Mouse (Mus musculus): ENCODE results near the gene Trnt1. TPM values are rescaled to one million over a fixed set of nuclear protein-coding genes. Genes with fewer than 3 reads are reported as not detected.

Gene Trnt1
- polyA plus RNA-seq, 1 experiment from 2014 or later, result 74.2 TPM

DNA sequence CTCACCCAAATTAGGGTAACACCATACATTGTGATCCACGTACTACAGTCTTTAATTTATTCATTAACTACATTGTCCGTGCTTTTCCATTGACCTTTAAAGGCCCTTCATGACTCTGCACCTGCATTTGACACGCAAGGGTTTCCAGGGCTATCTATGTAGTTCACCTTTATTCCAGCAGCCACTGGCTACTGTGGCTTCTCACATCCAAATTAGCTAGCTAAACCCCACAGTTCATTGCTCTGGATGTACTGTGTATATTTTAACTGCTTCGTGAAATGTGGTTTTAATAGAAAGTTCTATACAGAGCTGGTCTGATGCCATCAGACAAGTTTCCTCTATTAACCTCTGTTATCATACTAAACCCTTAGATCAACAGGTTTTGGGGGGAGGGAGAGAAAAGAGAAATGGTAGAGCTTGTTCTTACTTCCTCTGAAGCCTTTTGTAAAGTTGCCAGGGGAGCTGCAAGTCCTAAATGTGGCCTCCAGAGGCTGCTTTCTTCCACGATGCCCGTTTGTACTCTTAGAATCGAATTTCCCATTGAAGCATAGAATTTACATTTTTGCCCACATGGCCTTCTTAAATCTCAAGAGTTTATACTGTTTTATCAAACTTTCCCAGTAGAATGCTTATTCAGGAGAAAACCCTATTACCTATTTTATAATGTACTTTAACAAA is 25.2 kb upstream of the Trnt1 start:
- Histone ChIP-seq H3K4me3 (ENCODE audit: low read depth, low read length) (no peak overlapping the region), H3K9me3 (ENCODE audit: control insufficient read depth, low read length) (no peaks in the 10 kb centered on the region), H3K4me2 (ENCODE audit: low read depth) (no peak overlapping the region), H3K4me1 (ENCODE audit: control insufficient read depth, insufficient read depth, low read length) (no peaks in the 10 kb centered on the region), H3K36me3 (ENCODE audit: control insufficient read depth, insufficient read depth, low read length) (no peaks in the 10 kb centered on the region), H3K9ac (ENCODE audit: low read length) (no peak overlapping the region), H3K27ac (ENCODE audit: low read depth, low read length) (no peak overlapping the region), H3K27me3 (ENCODE audit: control insufficient read depth, insufficient read depth, low read length) (no peaks in the 10 kb centered on the region)
- WGBS, result 86% methylated on average over 7 of the region's 7 CpGs
- DNase-seq (ENCODE audit: low spot score) (no peak), ATAC-seq (ENCODE audit: insufficient read depth, low FRiP score, low TSS enrichment) (no peak)

DNA sequence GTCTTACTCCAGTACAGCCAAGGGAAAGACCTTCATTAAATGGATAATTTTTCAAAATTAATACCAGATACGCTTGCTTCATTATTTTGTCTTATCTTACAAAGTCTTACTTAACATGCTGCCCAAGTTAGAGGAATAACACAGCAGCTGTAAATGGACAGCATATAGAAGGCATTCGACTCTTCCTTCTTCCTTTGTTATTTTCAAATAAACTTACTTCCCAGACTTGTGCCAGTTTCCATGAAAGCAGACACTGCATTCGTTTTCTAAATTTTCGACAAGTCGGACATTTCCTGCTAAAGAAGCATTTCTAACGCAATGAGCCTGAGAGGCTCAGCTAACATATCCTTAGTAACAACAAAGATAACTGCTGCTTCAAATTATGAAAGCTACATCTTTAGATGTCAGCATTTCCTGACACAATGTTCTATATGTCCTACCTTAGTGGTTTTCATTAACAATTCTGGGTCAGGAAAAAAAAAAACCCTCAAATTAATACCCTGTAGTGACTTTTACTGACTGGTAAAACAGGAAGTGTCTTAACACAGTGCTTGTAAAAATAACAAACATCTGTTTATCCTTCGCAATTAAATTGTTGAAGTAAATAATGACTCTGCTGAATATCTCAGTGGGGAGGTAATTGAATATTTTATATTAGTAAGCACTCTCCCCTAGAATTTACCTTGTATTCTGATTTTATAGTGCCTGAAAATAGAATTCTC is 23.1 kb upstream of the Trnt1 start:
- ATAC-seq (ENCODE audit: insufficient read depth, low FRiP score, low TSS enrichment) (no peak), DNase-seq (ENCODE audit: low spot score) (no peak)
- no peak overlapping the region for H3K4me3 ChIP-seq (ENCODE audit: low read depth, low read length)
- no peak overlapping the region for H3K4me2 ChIP-seq (ENCODE audit: low read depth)
- H3K9me3 ChIP-seq (ENCODE audit: control insufficient read depth, low read length), result no peaks in the 10 kb centered on the region
- no peaks in the 10 kb centered on the region for H3K4me1 ChIP-seq (ENCODE audit: control insufficient read depth, insufficient read depth, low read length)
- WGBS, result 89% methylated on average over 7 of the region's 7 CpGs
- H3K27me3 ChIP-seq (ENCODE audit: control insufficient read depth, insufficient read depth, low read length), result no peaks in the 10 kb centered on the region
- no peak overlapping the region for H3K9ac ChIP-seq (ENCODE audit: low read length)
- H3K27ac ChIP-seq (ENCODE audit: low read depth, low read length), result no peak overlapping the region
- no peaks in the 10 kb centered on the region for H3K36me3 ChIP-seq (ENCODE audit: control insufficient read depth, insufficient read depth, low read length)

GRCm38 (mm10) chr6:106747251-106747650 is 21.7 kb upstream of the Trnt1 start:
- H3K9me3 ChIP-seq (ENCODE audit: control insufficient read depth, low read length), result no peaks in the 10 kb centered on the region
- no peak for DNase-seq (ENCODE audit: low spot score)
- H3K4me3 ChIP-seq (ENCODE audit: low read depth, low read length), result no peak overlapping the region
- no peak overlapping the region for H3K9ac ChIP-seq (ENCODE audit: low read length)
- no peaks in the 10 kb centered on the region for H3K27me3 ChIP-seq (ENCODE audit: control insufficient read depth, insufficient read depth, low read length)
- WGBS, result 90% methylated on average over 5 of the region's 5 CpGs
- no peaks in the 10 kb centered on the region for H3K36me3 ChIP-seq (ENCODE audit: control insufficient read depth, insufficient read depth, low read length)
- H3K27ac ChIP-seq (ENCODE audit: low read depth, low read length), result no peak overlapping the region
- H3K4me2 ChIP-seq (ENCODE audit: low read depth), result no peak overlapping the region
- no peak for ATAC-seq (ENCODE audit: insufficient read depth, low FRiP score, low TSS enrichment)
- H3K4me1 ChIP-seq (ENCODE audit: control insufficient read depth, insufficient read depth, low read length), result no peaks in the 10 kb centered on the region

GRCm38 (mm10) chr6:106747804-106748203 is 21.1 kb upstream of the Trnt1 start:
- H3K4me3 ChIP-seq (ENCODE audit: low read depth, low read length), result no peak overlapping the region
- no peaks in the 10 kb centered on the region for H3K9me3 ChIP-seq (ENCODE audit: control insufficient read depth, low read length)
- ATAC-seq (ENCODE audit: insufficient read depth, low FRiP score, low TSS enrichment), result no peak
- DNase-seq (ENCODE audit: low spot score), result no peak
- no peaks in the 10 kb centered on the region for H3K36me3 ChIP-seq (ENCODE audit: control insufficient read depth, insufficient read depth, low read length)
- H3K27ac ChIP-seq (ENCODE audit: low read depth, low read length), result no peak overlapping the region
- H3K27me3 ChIP-seq (ENCODE audit: control insufficient read depth, insufficient read depth, low read length), result no peaks in the 10 kb centered on the region
- H3K4me2 ChIP-seq (ENCODE audit: low read depth), result no peak overlapping the region
- WGBS, result 90% methylated on average over 3 of the region's 3 CpGs
- H3K4me1 ChIP-seq (ENCODE audit: control insufficient read depth, insufficient read depth, low read length), result no peaks in the 10 kb centered on the region
- H3K9ac ChIP-seq (ENCODE audit: low read length), result no peak overlapping the region

- Histone ChIP-seq H3K9me3 (ENCODE audit: control insufficient read depth, low read length) (no peaks in the 10 kb centered on the region), H3K4me3 (ENCODE audit: low read depth, low read length) (no peak within 1 kb of the TSS), H3K4me2 (ENCODE audit: low read depth) (no peak within 1 kb of the TSS), H3K27me3 (ENCODE audit: control insufficient read depth, insufficient read depth, low read length) (no peaks in the 10 kb centered on the region), H3K36me3 (ENCODE audit: control insufficient read depth, insufficient read depth, low read length) (no peaks in the 10 kb centered on the region), H3K9ac (ENCODE audit: low read length) (no peak within 1 kb of the TSS), H3K27ac (ENCODE audit: low read depth, low read length) (no peak within 1 kb of the TSS), H3K4me1 (ENCODE audit: control insufficient read depth, insufficient read depth, low read length) (no peaks in the 10 kb centered on the region)
- 75% methylated on average over 6 of the region's 6 CpGs for WGBS
- ATAC-seq (ENCODE audit: insufficient read depth, low FRiP score, low TSS enrichment) (no peak), DNase-seq (ENCODE audit: low spot score) (no peak)
Measured at GRCm38 (mm10) chr6:106748887-106749388, 20.0 kb upstream of the Trnt1 start, which contains the start of gene Il5ra. Gene Il5ra (minus strand): TSS chr6:106749037.

DNA sequence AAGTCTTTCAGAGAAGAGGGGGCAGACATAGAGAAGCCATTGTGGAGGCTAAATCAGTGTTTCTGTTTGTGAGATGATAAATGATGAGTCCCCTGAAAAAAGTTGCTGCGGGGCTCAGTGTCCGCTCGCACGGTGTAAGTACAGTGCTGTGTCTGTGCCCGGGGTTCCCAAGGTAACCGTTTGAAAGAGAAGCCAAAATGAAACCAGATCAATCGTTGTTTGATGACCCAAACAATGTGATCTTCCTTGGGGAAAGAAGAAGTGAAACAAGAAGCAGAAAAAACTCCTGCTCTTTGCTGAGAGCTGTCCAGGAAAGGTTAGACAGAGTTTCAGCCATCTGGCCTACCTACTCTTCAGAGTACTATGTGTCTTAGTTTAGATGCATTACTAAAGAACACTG is 18.6 kb upstream of the Trnt1 start:
- Histone ChIP-seq H3K4me1 (ENCODE audit: control insufficient read depth, insufficient read depth, low read length) (no peaks in the 10 kb centered on the region), H3K9me3 (ENCODE audit: control insufficient read depth, low read length) (no peaks in the 10 kb centered on the region)
- WGBS, result 76% methylated on average over 7 of the region's 7 CpGs

DNA sequence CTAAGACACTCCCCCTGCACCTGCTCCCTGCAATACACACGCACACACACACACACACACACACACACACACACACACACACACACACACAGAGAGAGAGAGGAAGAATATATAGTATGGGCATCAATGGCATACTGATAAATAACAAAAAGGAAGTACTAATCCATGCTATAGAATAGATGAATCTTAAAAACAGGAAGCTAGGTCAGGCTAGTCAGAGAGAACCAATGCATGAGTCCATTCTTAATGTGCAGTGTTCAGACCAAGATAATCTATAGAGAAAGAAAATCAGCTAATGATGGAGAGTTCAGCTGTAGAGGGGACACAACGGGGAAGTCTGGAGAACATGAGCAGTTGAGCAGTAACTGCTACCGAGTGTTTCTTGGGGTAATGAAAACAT is 10.6 kb upstream of the Trnt1 start:
- WGBS, result 83% methylated on average over 3 of the region's 3 CpGs
- H3K27ac ChIP-seq (ENCODE audit: low read depth, low read length), result no peak overlapping the region
- no peaks in the 10 kb centered on the region for H3K36me3 ChIP-seq (ENCODE audit: control insufficient read depth, insufficient read depth, low read length)
- DNase-seq (ENCODE audit: low spot score) (no peak), ATAC-seq (ENCODE audit: insufficient read depth, low FRiP score, low TSS enrichment) (no peak)
- H3K4me3 ChIP-seq (ENCODE audit: low read depth, low read length), result no peak overlapping the region
- H3K9ac ChIP-seq (ENCODE audit: low read length), result no peak overlapping the region
- no peaks in the 10 kb centered on the region for H3K4me1 ChIP-seq (ENCODE audit: control insufficient read depth, insufficient read depth, low read length)
- no peak overlapping the region for H3K4me2 ChIP-seq (ENCODE audit: low read depth)
- no peaks in the 10 kb centered on the region for H3K27me3 ChIP-seq (ENCODE audit: control insufficient read depth, insufficient read depth, low read length)
- H3K9me3 ChIP-seq (ENCODE audit: control insufficient read depth, low read length), result no peaks in the 10 kb centered on the region

More for the DNA sequence above, 18.6 kb upstream of the Trnt1 start:
- DNase-seq (ENCODE audit: low spot score) (no peak), ATAC-seq (ENCODE audit: insufficient read depth, low FRiP score, low TSS enrichment) (no peak)
- Histone ChIP-seq H3K4me3 (ENCODE audit: low read depth, low read length) (no peak overlapping the region), H3K27ac (ENCODE audit: low read depth, low read length) (no peak overlapping the region), H3K27me3 (ENCODE audit: control insufficient read depth, insufficient read depth, low read length) (no peaks in the 10 kb centered on the region), H3K36me3 (ENCODE audit: control insufficient read depth, insufficient read depth, low read length) (no peaks in the 10 kb centered on the region), H3K4me2 (ENCODE audit: low read depth) (no peak overlapping the region), H3K9ac (ENCODE audit: low read length) (no peak overlapping the region)

DNA sequence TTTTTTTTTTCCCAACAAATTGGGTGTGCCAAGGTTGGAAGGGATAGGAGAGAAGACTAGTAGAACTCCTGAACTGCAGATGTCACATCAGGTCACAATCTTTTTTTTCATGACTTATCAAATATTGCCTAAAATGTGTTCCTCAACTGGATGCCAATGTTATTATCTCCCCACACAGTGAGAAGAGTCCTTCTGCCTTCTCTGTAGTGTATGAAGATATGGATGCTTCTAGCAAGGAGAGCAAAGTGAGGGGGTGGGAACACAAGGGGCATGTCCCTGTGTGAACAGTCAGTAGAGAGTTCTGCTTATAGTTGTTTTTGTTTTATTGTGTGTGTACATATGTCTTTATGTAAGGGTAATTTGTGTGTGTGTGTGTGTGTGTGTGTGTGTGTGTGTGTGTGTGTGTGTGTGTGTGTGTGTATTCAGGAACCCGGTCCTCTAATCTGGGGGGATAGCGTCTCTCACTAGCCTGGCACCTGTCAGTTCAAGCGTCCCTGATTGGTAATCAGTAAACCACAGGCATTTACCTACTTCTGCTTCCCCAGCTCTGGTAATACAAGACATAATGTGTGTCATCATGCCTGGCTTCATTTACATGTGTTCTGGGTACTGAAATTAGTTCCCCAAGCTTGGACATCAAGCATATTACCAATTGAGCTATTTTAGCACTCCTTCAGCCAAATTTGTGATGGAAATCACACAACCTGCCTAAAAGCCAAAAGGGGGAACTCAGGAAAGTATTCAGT is 8.3 kb upstream of the Trnt1 start:
- no peak for ATAC-seq (ENCODE audit: insufficient read depth, low FRiP score, low TSS enrichment)
- no peaks in the 10 kb centered on the region for H3K36me3 ChIP-seq (ENCODE audit: control insufficient read depth, insufficient read depth, low read length)
- no peak overlapping the region for H3K27ac ChIP-seq (ENCODE audit: low read depth, low read length)

More for the DNA sequence above, 8.3 kb upstream of the Trnt1 start:
- H3K4me1 ChIP-seq (ENCODE audit: control insufficient read depth, insufficient read depth, low read length), result no peaks in the 10 kb centered on the region
- no peaks in the 10 kb centered on the region for H3K9me3 ChIP-seq (ENCODE audit: control insufficient read depth, low read length)
- H3K4me2 ChIP-seq (ENCODE audit: low read depth), result no peak overlapping the region
- WGBS, result 96% methylated on average over 3 of the region's 3 CpGs
- no peak for DNase-seq (ENCODE audit: low spot score)
- H3K27me3 ChIP-seq (ENCODE audit: control insufficient read depth, insufficient read depth, low read length), result no peaks in the 10 kb centered on the region
- H3K4me3 ChIP-seq (ENCODE audit: low read depth, low read length), result no peak overlapping the region
- H3K9ac ChIP-seq (ENCODE audit: low read length), result no peak overlapping the region

Measured in neural tube, embryonic 11.5 days (tissue).